Mouse (Mus musculus) liver, adult 2 months (tissue): ENCODE measurements around the gene B4galnt2. TPM values are rescaled to one million over a fixed set of nuclear protein-coding genes. Genes with fewer than 3 reads are reported as not detected.
A peak's percentile ranks its signal among the peaks of the same experiment; 100 is the strongest.
"Not testable (repeated sequence)": the region's sequence is repeated elsewhere in the genome, so short reads cannot be mapped to it uniquely, and the experiment has no call there.

ENCODE experiments used
- DNase-seq: peaks from one replicate; pipeline ENCODE4 v3.0.0-alpha.2; 2011; ENCODE audit warnings: low read depth, low spot score; ENCODE audit errors: extremely low read depth
- H3K27ac ChIP-seq: fragments of 200-500 bp; replicated peaks from 2 replicates; pipeline ENCODE4 v1.5.1; 2012; ENCODE audit warnings: low read depth, mild to moderate bottlenecking, control low read depth, inconsistent platforms, low read length; ENCODE audit not compliant: insufficient read depth
- H3K27me3 ChIP-seq: fragments of 200-500 bp; 2 replicates; pipeline ENCODE4 v1.6.1; 2012; ENCODE audit warnings: mild to moderate bottlenecking, moderate library complexity, low read length, inconsistent platforms; ENCODE audit not compliant: control insufficient read depth, insufficient read depth
- H3K36me3 ChIP-seq: fragments of 200-500 bp; 2 replicates; pipeline ENCODE4 v1.6.1; 2012; ENCODE audit warnings: low read length, inconsistent platforms; ENCODE audit not compliant: control insufficient read depth, insufficient read depth
- H3K4me1 ChIP-seq: fragments of 200-500 bp; 2 replicates; pipeline ENCODE4 v1.6.1; 2011; ENCODE audit warnings: low read length; ENCODE audit not compliant: control insufficient read depth, insufficient read depth
- H3K4me3 ChIP-seq: fragments of 200-500 bp; 2 replicates; pipeline ENCODE4 v1.5.1; 2011; ENCODE audit warnings: low read depth, mild to moderate bottlenecking, control low read depth, low read length, moderate library complexity; ENCODE audit not compliant: insufficient read depth
- H3K79me2 ChIP-seq: fragments of 200-500 bp; 2 replicates; pipeline ENCODE4 v1.6.1; 2012; ENCODE audit warnings: inconsistent platforms, mild to moderate bottlenecking, low read length, moderate library complexity; ENCODE audit not compliant: control insufficient read depth, insufficient read depth
- H3K9ac ChIP-seq: fragments of 200-500 bp; 2 replicates; pipeline ENCODE4 v1.6.1; 2012; ENCODE audit warnings: low read depth, mild to moderate bottlenecking, control low read depth, inconsistent platforms, low read length
- CTCF ChIP-seq: fragments of 200-500 bp; IDR thresholded peaks from 2 replicates; pipeline ENCODE4 v1.5.1; 2011; ENCODE audit warnings: low read depth, low read length, control low read depth
- POLR2A ChIP-seq: fragments of 200-500 bp; IDR thresholded peaks from 2 replicates; pipeline ENCODE4 v1.6.1; 2011; ENCODE audit warnings: low read length, control low read depth; ENCODE audit not compliant: insufficient read depth; ENCODE audit errors: extremely low read depth
- WGBS: fragments of 180-500 bp; shearing (Covaris S2); methylation state at CpG from one replicate; pipeline ENCODE4 v1.1.7; 2018; 5-methylcytosine and 5-hydroxymethylcytosine counted together
- polyA plus RNA-seq: library from polyadenylated mRNA; depleted of rRNA; stranded (reverse); fragments of >200 nt; gene quantifications from 2 replicates; pipeline ENCODE4 v1.2.3, GENCODE M21; 2012
- total RNA-seq: library from RNA; depleted of rRNA; stranded (reverse); fragments of >200 nt; gene quantifications from 2 replicates; pipeline ENCODE4 v1.2.3, GENCODE M21; 2014

Gene B4galnt2
- total and polyA plus RNA-seq, 2 experiments = 0.37 TPM; not detected in 1

GRCm38 (mm10) chr11:95945838-95946472 lies 31.3 kb upstream of the B4galnt2 start:
- no peaks in the 10 kb centered on the region for H3K4me1 ChIP-seq
- H3K79me2 ChIP-seq = no peaks in the 10 kb centered on the region
- H3K27me3 ChIP-seq = no peaks in the 10 kb centered on the region
- DNase-seq = no peak
- H3K4me3 ChIP-seq = no peak overlapping the region
- 83% methylated on average over 13 of the region's 13 CpGs for WGBS
- H3K36me3 ChIP-seq = no peaks in the 10 kb centered on the region
- H3K9ac ChIP-seq = no peak overlapping the region
- no peak for TF ChIP-seq POLR2A
- TF ChIP-seq CTCF = no peak
- H3K27ac ChIP-seq = no peak overlapping the region

- Histone ChIP-seq H3K36me3 (no peaks in the 10 kb centered on the region), H3K4me1 (no peaks in the 10 kb centered on the region; the same call in 1 of the 2 replicates), H3K9ac (no peak overlapping the region), H3K27ac (no peak overlapping the region), H3K79me2 (no peaks in the 10 kb centered on the region), H3K4me3 (no peak overlapping the region), H3K27me3 (no peaks in the 10 kb centered on the region)
- WGBS = 36% methylated on average over 11 of the region's 11 CpGs
- no peak for TF ChIP-seq CTCF
- no peak for TF ChIP-seq POLR2A
- no peak for DNase-seq
Measured at GRCm38 (mm10) chr11:95939828-95940507, 25.3 kb upstream of the B4galnt2 start.

GRCm38 (mm10) chr11:95936409-95936808 lies 21.7 kb upstream of the B4galnt2 start:
- no peaks in the 10 kb centered on the region for H3K36me3 ChIP-seq
- no peaks in the 10 kb centered on the region; the same call in 1 of the 2 replicates for H3K27me3 ChIP-seq
- no peak overlapping the region for H3K4me3 ChIP-seq
- H3K27ac ChIP-seq = no peak overlapping the region
- H3K4me1 ChIP-seq = no peaks in the 10 kb centered on the region; the same call in 1 of the 2 replicates
- no peak overlapping the region for H3K9ac ChIP-seq
- no peaks in the 10 kb centered on the region for H3K79me2 ChIP-seq
- WGBS = 44% methylated on average over 6 of the region's 6 CpGs
- no peak for DNase-seq
- TF ChIP-seq CTCF (no peak), POLR2A (no peak)

GRCm38 (mm10) chr11:95932168-95932567 lies 17.5 kb upstream of the B4galnt2 start:
- DNase-seq, H3K4me1 ChIP-seq, H3K79me2 ChIP-seq, H3K9ac ChIP-seq, H3K36me3 ChIP-seq, H3K4me3 ChIP-seq, H3K27ac ChIP-seq, H3K27me3 ChIP-seq: not testable (repeated sequence)
- WGBS = 80% methylated on average over 8 of the region's 10 CpGs

GRCm38 (mm10) chr11:95926398-95926797 lies 11.7 kb upstream of the B4galnt2 start:
- Histone ChIP-seq H3K27ac (no peak overlapping the region), H3K79me2 (no peaks in the 10 kb centered on the region), H3K27me3 (peaks cover 5% of the 10 kb centered on the region; the same call in 1 of the 2 replicates), H3K4me1 (no peaks in the 10 kb centered on the region), H3K9ac (no peak overlapping the region), H3K4me3 (no peak overlapping the region), H3K36me3 (no peaks in the 10 kb centered on the region)
- TF ChIP-seq POLR2A (no peak), CTCF (peak; percentile 8; the same call in 1 of the 2 replicates)
- WGBS = 68% methylated on average over 4 of the region's 4 CpGs
- DNase-seq = no peak

- WGBS = 93% methylated on average over 5 of the region's 5 CpGs
- H3K36me3 ChIP-seq = no peaks in the 10 kb centered on the region
- no peak overlapping the region for H3K4me3 ChIP-seq
- no peak for DNase-seq
- no peaks in the 10 kb centered on the region for H3K79me2 ChIP-seq
- H3K27me3 ChIP-seq = peaks cover 5% of the 10 kb centered on the region; the same call in 1 of the 2 replicates
- TF ChIP-seq POLR2A (no peak), CTCF (no peak)
- H3K27ac ChIP-seq = no peak overlapping the region
- no peak overlapping the region for H3K9ac ChIP-seq
- no peaks in the 10 kb centered on the region for H3K4me1 ChIP-seq
Measured at GRCm38 (mm10) chr11:95925976-95926375, 11.3 kb upstream of the B4galnt2 start.
